Mouse (Mus musculus) embryo, embryonic 9.5 days (tissue): ENCODE data around the gene Erich3.

Experiments
- DNase-seq: peaks from one replicate; pipeline ENCODE4 v3.0.0-alpha.2; 2017; ENCODE audit errors: extremely low spot score

Erich3 gene

DNA sequence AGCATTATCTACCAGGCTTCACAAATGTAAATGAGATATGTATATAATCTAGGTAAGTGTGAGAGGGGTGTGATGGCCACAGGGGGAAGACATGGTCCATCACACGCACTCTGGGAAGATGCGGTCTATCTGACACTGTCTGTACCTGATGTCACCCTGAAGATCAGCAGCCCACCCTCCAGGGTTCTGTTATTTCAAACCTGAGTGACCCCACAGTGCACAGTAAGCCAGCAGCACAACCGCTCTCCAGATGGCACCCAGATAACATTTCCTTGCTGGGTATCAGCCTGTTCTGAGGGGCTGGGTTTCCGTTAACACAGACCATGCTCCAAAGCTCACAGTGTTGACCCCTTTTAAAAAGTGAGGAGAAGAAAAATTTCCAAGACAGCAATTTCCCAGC lies 102.7 kb downstream of the Erich3 start:
- no peak for DNase-seq

DNA sequence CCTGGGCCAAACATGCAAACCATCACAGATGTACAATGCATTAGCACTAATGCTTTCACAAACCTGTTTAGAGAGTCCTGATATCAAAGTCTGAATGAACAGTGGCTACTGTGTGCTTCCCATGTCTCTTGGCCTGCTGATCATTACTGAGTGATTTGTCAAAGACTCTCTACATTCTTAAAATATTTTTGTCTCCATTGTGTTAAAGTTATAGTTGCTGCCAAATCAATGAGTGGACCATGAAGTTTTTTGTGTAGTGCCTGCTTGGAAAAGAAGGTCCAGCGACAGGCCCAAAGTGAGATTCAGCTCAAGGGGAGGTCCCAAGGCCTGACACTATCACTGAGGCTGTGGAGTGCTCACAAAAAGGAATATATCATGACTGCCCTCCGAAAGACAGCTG lies 108.0 kb downstream of the Erich3 start:
- DNase-seq = no peak

GRCm38 (mm10) chr3:154778836-154779595 lies 115.4 kb downstream of the Erich3 start:
- no peak for DNase-seq

DNA sequence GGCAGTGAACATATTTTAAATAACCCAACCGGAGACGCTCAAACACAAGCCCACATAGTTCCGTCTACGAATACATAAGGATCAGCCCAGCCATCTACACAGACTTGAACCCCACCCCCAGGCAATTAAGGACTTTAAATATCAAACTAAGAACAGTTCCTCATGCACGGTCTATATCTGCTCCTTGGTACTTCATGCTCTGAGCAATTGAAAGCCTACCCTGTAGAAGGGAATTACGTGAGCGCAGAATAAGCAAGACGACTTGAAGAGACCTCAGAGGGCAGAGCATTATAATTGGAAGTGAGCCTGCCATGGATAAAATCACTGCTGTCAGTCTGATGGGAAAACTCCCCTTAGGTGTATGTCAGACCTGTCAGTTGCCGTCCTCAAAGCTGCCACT lies 122.7 kb downstream of the Erich3 start:
- DNase-seq = no peak

- DNase-seq = no peak
Measured at GRCm38 (mm10) chr3:154787611-154788010, 124.0 kb downstream of the Erich3 start.

GRCm38 (mm10) chr3:154793571-154793970 lies 129.9 kb downstream of the Erich3 start:
- no peak for DNase-seq

- DNase-seq = no peak
Measured at GRCm38 (mm10) chr3:154798806-154799205, 135.1 kb downstream of the Erich3 start.

DNA sequence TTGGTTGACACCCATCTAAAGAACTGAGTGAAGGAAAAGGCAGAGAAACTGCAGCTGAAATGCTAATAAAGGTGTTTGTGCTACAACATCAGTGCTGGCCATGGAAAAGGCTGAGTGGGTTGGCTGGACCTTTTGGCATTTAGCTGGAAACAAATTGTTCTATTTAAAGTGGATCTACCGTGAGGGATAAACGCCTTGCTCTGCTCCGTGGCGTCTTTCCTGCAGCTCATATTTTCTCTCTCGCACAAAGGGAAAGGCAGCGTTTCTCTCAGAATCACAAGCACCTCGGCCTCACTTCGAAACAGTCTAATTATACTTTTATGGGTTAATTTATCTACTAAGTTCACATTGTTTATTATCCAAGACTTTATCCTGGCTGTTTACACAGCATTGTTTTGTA lies 136.8 kb downstream of the Erich3 start:
- no peak for DNase-seq

DNA sequence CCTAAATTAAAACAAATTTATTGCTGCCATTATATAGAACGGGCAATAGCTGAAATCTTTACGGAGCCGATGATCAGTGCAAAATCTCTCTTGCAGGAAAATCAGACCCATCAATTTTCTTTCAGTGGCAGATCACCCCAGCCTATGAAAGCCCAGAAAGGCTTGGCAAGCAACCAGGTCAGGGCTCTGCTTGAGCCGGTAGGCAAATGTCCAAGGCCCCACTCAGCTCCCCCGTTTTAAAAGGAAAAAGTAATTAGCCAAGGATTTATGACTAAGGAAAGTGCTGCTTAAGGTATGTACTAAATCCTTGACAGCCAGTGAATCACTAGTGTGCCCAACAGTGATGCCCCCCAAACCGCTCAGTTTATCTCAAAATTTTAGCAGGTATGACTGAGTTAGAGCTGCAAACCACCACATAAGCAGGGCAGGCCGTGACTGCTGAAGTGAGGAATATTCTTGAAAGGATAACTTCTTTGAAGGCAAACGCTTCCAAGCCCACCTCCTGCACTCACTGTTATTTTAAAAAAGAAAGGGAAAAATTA lies 137.3 kb downstream of the Erich3 start:
- DNase-seq = no peak

DNA sequence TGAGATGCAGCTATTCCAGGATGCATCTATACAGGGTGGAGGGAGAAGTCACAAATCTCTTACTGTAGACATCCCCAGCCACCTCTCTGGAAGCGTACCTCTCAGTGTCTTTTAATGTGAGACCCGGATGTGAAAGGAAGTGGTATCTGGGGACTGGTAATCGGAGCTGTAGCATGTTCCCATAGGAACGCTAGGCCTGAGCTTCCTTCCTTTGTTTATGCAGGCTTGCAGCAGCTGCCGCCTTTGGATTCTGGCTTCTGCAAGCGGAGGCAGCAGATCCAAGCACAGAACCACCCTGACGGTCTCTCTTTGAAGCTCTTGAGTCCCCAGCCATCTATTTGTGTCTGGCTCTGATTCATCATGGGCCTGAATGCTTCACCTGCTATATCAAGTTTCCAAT lies 143.0 kb downstream of the Erich3 start:
- DNase-seq = peak; percentile 37

DNA sequence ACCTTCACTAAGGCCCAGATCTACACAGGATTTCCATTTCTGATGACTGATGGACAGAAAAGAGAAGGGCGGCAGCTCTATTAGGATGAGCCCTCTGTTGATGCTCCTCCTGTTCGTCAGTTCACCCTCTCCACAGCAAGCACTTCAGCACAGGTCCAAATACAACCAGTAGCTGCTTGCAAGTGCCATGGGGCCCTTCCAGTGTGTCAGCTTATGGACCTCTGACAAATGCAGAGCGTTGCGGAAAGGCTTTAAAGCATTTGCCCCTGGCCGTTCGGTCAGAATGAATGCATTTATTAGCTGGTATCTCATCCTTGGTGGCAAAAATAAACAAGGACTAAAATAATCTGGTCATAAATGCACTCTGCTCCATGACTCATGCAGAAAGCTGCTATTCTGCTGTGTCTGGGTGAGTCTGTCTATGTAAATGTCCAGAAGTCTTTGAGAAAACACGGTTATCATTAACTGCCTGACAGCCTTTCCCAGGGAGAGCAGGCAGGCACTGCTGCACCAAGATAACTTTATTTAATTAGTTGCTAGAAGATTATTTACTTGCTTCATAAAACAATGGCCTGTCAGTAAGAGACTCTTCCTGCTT lies 146.7 kb downstream of the Erich3 start:
- no peak for DNase-seq

- no peak for DNase-seq
Measured at GRCm38 (mm10) chr3:154811281-154811680, 147.6 kb downstream of the Erich3 start.

DNA sequence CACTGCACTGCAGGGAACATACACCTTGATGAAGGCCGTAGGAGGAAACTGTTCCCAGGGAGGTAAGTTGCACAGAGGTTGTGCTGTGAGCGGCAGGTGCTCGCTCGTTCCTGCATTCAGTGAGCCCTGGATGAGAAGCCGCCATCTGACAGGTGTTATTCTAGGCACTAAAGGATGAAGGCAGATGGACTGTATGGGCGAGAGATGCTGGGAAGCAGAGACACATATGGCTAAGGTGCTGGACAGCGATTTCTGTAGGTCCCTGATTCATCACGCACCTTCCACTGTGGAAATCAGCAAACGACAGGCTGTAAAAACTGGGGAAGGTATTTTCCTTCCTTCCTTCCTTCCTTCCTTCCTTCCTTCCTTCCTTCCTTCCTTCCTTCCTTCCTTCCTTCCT lies 148.2 kb downstream of the Erich3 start:
- no peak for DNase-seq

DNA sequence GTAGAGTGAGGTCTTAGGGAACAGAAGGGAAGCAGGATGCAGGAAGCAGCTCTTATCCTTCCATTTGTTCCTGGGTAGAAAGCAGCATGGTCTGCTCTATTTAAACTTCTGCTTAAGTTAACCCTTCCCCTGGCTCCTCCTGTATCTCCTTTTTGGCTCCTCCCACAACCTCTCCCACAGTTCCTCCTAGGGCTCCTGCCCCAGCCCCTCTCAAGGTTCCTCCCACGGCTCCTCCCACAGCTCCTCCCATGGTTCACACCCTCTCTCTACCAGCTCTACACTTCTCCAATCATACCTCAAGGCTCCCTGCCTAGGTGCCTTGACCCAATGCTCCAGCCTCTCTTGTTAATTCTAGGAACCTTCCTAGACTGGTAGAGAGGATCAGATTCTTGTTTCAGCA lies 149.2 kb downstream of the Erich3 start:
- DNase-seq = no peak

DNA sequence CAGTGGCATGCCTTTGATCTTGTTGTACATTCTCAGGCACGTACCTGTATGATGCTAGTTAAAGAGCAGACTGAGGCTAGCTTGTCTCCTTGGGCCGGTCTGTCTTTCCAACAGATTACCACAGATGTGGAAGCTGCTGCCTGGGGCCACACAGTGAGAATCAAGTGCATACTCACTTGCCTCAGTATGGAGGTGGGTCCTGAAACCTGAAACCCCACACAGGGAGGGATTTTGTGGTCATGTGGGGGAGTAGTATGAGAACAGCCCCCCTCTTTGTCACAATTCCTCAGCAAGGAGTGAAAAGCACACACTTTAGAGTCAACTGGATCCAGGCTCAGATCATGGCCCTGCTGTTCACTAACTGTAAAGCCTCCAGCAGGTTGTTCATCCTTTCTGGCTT lies 151.9 kb downstream of the Erich3 start:
- DNase-seq = no peak

DNA sequence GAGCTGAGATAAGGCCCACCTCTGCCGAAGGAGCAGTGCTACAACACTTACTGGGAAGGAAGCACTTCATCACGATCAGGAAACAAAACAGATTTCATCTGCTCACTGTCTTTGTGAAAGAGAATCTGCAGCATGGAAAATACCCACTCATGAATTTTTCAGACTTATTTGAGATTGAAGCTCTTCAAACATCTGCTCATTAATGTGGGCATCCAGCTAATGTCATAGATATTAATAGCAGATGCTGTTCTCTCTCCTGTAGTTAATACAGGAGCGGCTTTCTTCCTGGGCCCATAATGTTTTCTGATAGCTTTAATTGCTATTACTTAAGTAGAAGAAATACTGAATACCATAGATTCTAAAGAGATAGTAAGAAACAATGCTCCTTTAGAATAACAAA lies 152.6 kb downstream of the Erich3 start:
- no peak for DNase-seq

- no peak for DNase-seq
Measured at GRCm38 (mm10) chr3:154816801-154817625, 153.4 kb downstream of the Erich3 start.
